Mouse (Mus musculus) G1E (cell line): ENCODE measurements around the gene Hmox1.

ENCODE experiments used
- CTCF ChIP-seq: IDR thresholded peaks from 2 replicates; pipeline ENCODE4 v1.5.1; 2012; ENCODE audit warnings: low read depth, low read length, inconsistent platforms, mixed read lengths
- GATA1 ChIP-seq: IDR thresholded peaks from 2 replicates; pipeline ENCODE4 v1.6.1; 2012; ENCODE audit warnings: borderline replicate concordance, low read length, inconsistent platforms, mixed read lengths
- POLR2AphosphoS5 ChIP-seq: IDR thresholded peaks from 2 replicates; pipeline ENCODE4 v1.6.1; 2012; ENCODE audit warnings: low read depth, low read length, inconsistent platforms; ENCODE audit not compliant: insufficient replicate concordance

- TF ChIP-seq CTCF (no peak), POLR2AphosphoS5 (no peak), GATA1 (no peak)
Measured at GRCm38 (mm10) chr8:75081364-75082040, 11.9 kb upstream of the Hmox1 start.
